Mouse (Mus musculus): Measurements from ENCODE around the gene Astl. TPM values are rescaled to one million over a fixed set of nuclear protein-coding genes. Genes with fewer than 3 reads are reported as not detected.

The Astl gene
- total and polyA plus RNA-seq, 2 experiments from 2014 or later, result not detected

GRCm38 (mm10) chr2:127311193-127311592 is 27.2 kb upstream of the Astl start:
- WGBS, result 86% methylated on average over 1 of the region's 1 CpGs
- no peak for ATAC-seq (ENCODE audit: low FRiP score)

DNA sequence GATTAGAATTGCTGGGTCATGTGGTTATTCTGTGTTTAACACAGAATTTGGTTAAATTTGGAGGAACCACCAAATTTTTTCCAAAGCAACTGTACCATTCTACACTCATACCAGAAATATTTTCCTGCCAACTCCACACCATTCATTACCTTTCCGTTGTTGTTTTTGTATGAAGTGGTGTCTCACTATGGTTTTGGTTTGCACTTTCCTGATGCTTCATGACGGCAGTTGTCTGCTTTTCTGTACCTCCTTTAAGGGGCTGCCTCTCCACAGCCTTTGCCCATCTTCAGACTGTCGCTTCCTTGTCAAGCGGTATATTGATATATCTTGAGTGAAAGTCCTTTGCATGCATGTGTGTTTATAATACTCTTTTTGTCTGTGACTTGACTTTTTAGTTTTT is 25.6 kb upstream of the Astl start:
- WGBS, result 92% methylated on average over 4 of the region's 4 CpGs
- Histone ChIP-seq H3K9me3 (ENCODE audit: low read length) (no peaks in the 10 kb centered on the region), H3K4me1 (ENCODE audit: insufficient read depth, low read length) (no peaks in the 10 kb centered on the region), H3K27me3 (ENCODE audit: insufficient read depth, low read length) (no peaks in the 10 kb centered on the region), H3K9ac (replicated peaks; ENCODE audit: low read length, poor library complexity, severe bottlenecking) (no peak overlapping the region), H3K36me3 (ENCODE audit: insufficient read depth, low read length) (no peaks in the 10 kb centered on the region), H3K27ac (ENCODE audit: low read depth, low read length) (no peak overlapping the region), H3K4me3 (ENCODE audit: low read depth, low read length) (no peak overlapping the region), H3K4me2 (ENCODE audit: low read depth, low read length, poor library complexity, severe bottlenecking) (no peak overlapping the region)
- DNase-seq (ENCODE audit: low spot score), result no peak
- ATAC-seq (ENCODE audit: low FRiP score), result no peak
- TF ChIP-seq CTCF (IDR thresholded peaks at IDR 0.05), result no peak

More at GRCm38 (mm10) chr2:127311193-127311592, 27.2 kb upstream of the Astl start:
- Histone ChIP-seq H3K4me1 (ENCODE audit: insufficient read depth, low read length) (no peaks in the 10 kb centered on the region), H3K27me3 (ENCODE audit: insufficient read depth, low read length) (no peaks in the 10 kb centered on the region), H3K4me3 (ENCODE audit: low read depth, low read length) (no peak overlapping the region), H3K4me2 (ENCODE audit: low read depth, low read length, poor library complexity, severe bottlenecking) (no peak overlapping the region), H3K9me3 (ENCODE audit: low read length) (no peaks in the 10 kb centered on the region), H3K27ac (ENCODE audit: low read depth, low read length) (no peak overlapping the region), H3K36me3 (ENCODE audit: insufficient read depth, low read length) (no peaks in the 10 kb centered on the region), H3K9ac (replicated peaks; ENCODE audit: low read length, poor library complexity, severe bottlenecking) (no peak overlapping the region)
- DNase-seq (ENCODE audit: low spot score), result no peak
- no peak for TF ChIP-seq CTCF (IDR thresholded peaks at IDR 0.05)

- Histone ChIP-seq H3K4me2 (ENCODE audit: low read depth, low read length, poor library complexity, severe bottlenecking) (no peak overlapping the region), H3K27me3 (ENCODE audit: insufficient read depth, low read length) (no peaks in the 10 kb centered on the region), H3K27ac (ENCODE audit: low read depth, low read length) (no peak overlapping the region), H3K4me3 (ENCODE audit: low read depth, low read length) (no peak overlapping the region), H3K9ac (replicated peaks; ENCODE audit: low read length, poor library complexity, severe bottlenecking) (no peak overlapping the region), H3K4me1 (ENCODE audit: insufficient read depth, low read length) (no peaks in the 10 kb centered on the region), H3K9me3 (ENCODE audit: low read length) (no peaks in the 10 kb centered on the region), H3K36me3 (ENCODE audit: insufficient read depth, low read length) (no peaks in the 10 kb centered on the region)
- peak; percentile 19 for TF ChIP-seq CTCF (IDR thresholded peaks at IDR 0.05)
- DNase-seq (ENCODE audit: low spot score) (no peak), ATAC-seq (ENCODE audit: low FRiP score) (no peak)
- 52% methylated on average over 4 of the region's 4 CpGs for WGBS
Observed at GRCm38 (mm10) chr2:127313878-127314277, 24.6 kb upstream of the Astl start.

DNA sequence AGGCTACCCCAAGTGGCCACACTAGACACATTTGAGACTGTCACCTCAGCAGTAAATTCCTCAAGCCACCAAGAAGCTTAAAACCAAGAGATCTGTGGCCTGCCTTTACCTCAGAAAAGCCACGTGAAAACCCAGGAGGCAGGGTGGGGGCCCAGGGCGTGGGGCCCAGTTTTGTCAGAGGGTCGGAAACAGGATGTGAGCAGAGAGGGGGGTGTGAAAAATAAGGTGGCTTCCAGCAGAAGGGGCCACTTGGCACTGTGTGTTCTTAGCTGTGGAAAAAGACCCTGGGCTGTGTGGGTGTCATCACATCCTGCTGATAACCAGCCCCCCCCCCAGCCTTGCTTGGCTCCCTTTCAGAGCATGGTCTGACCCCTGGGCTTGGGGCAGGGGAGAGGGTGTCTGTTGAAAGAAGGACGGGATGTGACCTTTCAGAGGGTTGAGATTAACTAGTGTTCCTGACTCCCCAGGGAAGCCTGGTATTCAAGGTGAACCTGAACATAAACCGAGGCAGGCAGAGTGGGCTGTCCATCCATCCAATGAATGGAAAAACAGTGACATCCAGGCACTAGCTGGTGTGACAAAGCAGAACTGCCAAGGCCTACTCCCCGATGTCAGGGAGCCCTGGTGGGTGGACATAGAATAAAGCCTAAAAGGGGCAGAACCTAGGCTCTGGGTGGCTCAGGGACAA is 23.8 kb upstream of the Astl start:
- TF ChIP-seq CTCF (IDR thresholded peaks at IDR 0.05), result no peak
- H3K9ac ChIP-seq (replicated peaks; ENCODE audit: low read length, poor library complexity, severe bottlenecking), result no peak overlapping the region
- 73% methylated on average over 6 of the region's 6 CpGs for WGBS
- ATAC-seq (ENCODE audit: low FRiP score) (no peak), DNase-seq (ENCODE audit: low spot score) (no peak)
- no peaks in the 10 kb centered on the region for H3K9me3 ChIP-seq (ENCODE audit: low read length)
- no peaks in the 10 kb centered on the region for H3K4me1 ChIP-seq (ENCODE audit: insufficient read depth, low read length)
- no peak overlapping the region for H3K4me3 ChIP-seq (ENCODE audit: low read depth, low read length)
- H3K27me3 ChIP-seq (ENCODE audit: insufficient read depth, low read length), result no peaks in the 10 kb centered on the region
- H3K27ac ChIP-seq (ENCODE audit: low read depth, low read length), result no peak overlapping the region
- H3K4me2 ChIP-seq (ENCODE audit: low read depth, low read length, poor library complexity, severe bottlenecking), result no peak overlapping the region
- no peaks in the 10 kb centered on the region for H3K36me3 ChIP-seq (ENCODE audit: insufficient read depth, low read length)

- 94% methylated on average over 1 of the region's 1 CpGs for WGBS
- H3K4me2 ChIP-seq (ENCODE audit: low read depth, low read length, poor library complexity, severe bottlenecking), result no peak overlapping the region
Observed at GRCm38 (mm10) chr2:127315155-127315470, 23.3 kb upstream of the Astl start.

GRCm38 (mm10) chr2:127316431-127316830 is 22.0 kb upstream of the Astl start:
- Histone ChIP-seq H3K9me3 (ENCODE audit: low read length) (no peaks in the 10 kb centered on the region), H3K27ac (ENCODE audit: low read depth, low read length) (no peak overlapping the region), H3K4me1 (ENCODE audit: insufficient read depth, low read length) (no peaks in the 10 kb centered on the region), H3K4me3 (ENCODE audit: low read depth, low read length) (no peak overlapping the region), H3K4me2 (ENCODE audit: low read depth, low read length, poor library complexity, severe bottlenecking) (no peak overlapping the region), H3K27me3 (ENCODE audit: insufficient read depth, low read length) (no peaks in the 10 kb centered on the region), H3K9ac (replicated peaks; ENCODE audit: low read length, poor library complexity, severe bottlenecking) (no peak overlapping the region), H3K36me3 (ENCODE audit: insufficient read depth, low read length) (no peaks in the 10 kb centered on the region)
- DNase-seq (ENCODE audit: low spot score), result no peak
- no peak for TF ChIP-seq CTCF (IDR thresholded peaks at IDR 0.05)
- no peak for ATAC-seq (ENCODE audit: low FRiP score)
- 82% methylated on average over 5 of the region's 5 CpGs for WGBS

More at GRCm38 (mm10) chr2:127315155-127315470, 23.3 kb upstream of the Astl start:
- no peak overlapping the region for H3K9ac ChIP-seq (replicated peaks; ENCODE audit: low read length, poor library complexity, severe bottlenecking)
- H3K27ac ChIP-seq (ENCODE audit: low read depth, low read length), result no peak overlapping the region
- ATAC-seq (ENCODE audit: low FRiP score) (no peak), DNase-seq (ENCODE audit: low spot score) (no peak)
- no peaks in the 10 kb centered on the region for H3K36me3 ChIP-seq (ENCODE audit: insufficient read depth, low read length)
- no peaks in the 10 kb centered on the region for H3K9me3 ChIP-seq (ENCODE audit: low read length)
- TF ChIP-seq CTCF (IDR thresholded peaks at IDR 0.05), result no peak
- H3K4me3 ChIP-seq (ENCODE audit: low read depth, low read length), result no peak overlapping the region
- H3K4me1 ChIP-seq (ENCODE audit: insufficient read depth, low read length), result no peaks in the 10 kb centered on the region
- no peaks in the 10 kb centered on the region for H3K27me3 ChIP-seq (ENCODE audit: insufficient read depth, low read length)

Data from midbrain, postnatal 0 days (tissue).